Mouse (Mus musculus) thymus, postnatal 10 days (tissue): ENCODE data around the gene Cenpb.
"Not testable (repeated sequence)": the region's sequence is repeated elsewhere in the genome, so short reads cannot be mapped to it uniquely, and the experiment has no call there.

ENCODE experiments used
- DNase-seq, 2 experiments: peaks; one replicate each; pipeline ENCODE4 v3.0.0; 2021; ENCODE audit warnings: low spot score in 2 of 2

Gene Cenpb

DNA sequence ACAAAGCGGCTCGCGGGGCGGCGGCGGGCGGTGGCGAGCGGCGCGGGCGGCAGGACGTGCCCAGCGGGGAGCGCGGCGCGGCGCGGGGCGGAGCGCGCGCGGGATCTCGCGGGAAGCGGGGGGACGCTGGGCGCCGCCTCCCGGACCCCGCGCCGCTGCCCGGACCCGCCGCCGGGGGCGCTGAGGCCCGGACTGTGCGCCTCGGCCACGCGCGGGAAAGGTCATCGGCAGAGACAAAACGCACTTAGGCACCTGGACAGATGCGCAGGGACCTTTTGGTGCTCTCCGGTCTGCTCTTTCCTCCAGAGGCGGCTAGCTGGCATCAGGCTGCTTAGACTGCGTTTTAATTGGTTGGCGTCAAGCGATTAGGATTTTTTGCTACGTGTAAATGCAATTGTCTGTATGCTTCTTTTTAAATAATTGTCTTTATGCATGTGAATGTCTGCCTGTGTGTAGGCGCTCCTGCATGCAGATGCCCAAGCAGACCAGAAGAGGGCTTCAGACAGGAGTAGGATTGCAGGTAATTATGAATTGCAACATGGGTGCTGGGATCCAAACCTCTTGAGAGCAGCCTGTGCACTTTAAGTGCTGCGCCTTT is at the start of gene Cenpb:
Gene Cenpb, minus strand, starts transcription at position 78 of the 598 bp plus-strand sequence.
- peak; percentile 52 to 72 for DNase-seq

DNA sequence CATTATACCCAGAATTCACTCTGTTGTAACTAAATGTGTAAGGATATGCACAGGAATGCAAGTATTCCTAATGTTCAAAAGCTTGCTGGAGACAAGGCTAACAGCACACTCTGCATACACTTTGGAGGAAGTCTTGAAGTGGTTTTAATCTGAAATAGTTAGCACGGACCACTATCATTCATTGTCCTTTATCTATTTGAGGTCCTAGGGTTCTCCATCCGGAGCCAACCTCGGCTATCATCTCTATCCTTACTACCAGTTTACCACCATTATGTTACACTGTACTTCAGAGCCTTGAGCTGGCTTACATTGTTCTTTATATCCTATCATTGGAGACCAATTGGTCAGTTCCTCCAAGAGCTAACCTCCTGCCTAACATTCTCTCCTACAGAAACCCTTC is 47.4 kb upstream of the Cenpb start:
- DNase-seq: no peak

DNA sequence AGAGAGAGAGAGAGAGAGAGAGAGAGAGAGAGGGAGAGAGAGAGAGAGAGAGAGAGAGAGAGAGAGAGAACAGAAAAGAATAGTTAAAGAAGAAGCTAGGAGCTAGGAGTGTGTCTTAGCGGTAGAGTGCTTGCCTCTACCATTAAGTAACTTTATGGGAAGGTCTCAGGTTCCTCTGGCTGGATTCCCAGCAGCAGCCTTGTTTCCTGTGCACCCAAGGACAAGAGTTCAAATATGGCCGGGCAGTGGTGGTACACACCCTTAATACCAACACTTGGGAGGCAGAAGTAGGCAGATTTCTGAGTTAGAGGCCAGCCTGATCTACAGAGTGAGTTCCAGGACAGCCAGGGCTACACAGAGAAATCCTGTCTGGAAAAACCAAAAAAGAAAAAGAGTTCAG is 46.8 kb upstream of the Cenpb start:
- DNase-seq: not testable (repeated sequence)

DNA sequence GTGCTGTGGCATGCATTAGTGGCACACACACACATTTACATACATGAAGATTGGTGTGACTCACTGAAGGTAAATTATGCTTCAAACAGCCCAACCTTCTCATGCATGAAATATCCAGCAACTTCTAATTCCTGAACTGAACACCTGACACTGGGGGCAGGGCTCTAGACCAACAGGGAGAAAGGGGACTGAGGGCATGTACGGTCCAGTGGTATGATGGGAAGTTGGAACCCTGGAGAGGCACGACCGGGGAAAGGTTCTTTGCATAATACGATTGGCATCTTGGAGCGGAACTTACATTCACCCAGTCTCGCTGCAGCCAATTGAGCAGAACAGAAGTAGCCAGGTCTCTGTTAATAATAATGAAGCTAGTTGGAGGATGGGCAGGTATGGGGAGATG is 45.3 kb upstream of the Cenpb start:
- DNase-seq: no peak

DNA sequence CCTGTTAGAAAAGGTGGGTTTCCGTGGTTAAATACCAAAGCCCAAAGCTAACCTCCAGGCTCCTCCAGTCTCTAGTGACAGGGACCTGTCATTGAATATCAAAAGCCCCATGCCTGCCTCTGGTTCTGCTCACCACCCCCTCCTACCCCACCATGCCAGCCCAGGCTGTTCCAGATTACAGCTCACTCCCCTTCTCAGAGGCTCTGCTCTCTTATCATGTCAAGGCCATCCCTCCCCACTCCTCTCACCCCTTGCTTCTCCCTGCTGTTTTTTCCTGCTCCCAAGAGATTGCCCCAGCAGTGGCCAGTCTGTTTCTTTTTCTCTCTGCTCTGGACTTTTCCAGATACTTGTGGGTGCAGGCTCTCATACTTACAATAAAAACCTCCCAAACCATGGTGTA is 43.7 kb upstream of the Cenpb start:
- DNase-seq: no peak

DNA sequence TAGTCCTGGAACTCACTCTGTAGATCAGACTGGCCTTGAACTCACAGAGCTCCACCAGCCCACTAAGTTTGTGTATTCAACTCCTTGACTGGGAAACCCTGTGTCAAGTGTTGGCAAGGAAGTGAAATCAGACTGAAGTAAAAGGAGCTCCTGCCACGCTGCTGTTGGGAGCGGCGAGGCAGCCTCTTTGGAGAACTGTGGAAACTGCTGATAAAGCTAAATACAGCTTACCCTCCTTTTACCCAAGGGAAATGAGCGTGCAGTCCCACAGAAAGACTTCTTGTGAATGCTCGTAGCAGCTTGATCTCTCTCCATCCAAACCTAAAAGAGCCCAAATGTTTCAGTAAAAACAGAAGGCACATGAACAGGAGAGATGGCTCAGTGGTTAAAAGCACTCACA is 42.7 kb upstream of the Cenpb start:
- DNase-seq: no peak

- DNase-seq: no peak
These were observed 42.1 kb upstream of the Cenpb start for GRCm38 (mm10) chr2:131221853-131222515.

DNA sequence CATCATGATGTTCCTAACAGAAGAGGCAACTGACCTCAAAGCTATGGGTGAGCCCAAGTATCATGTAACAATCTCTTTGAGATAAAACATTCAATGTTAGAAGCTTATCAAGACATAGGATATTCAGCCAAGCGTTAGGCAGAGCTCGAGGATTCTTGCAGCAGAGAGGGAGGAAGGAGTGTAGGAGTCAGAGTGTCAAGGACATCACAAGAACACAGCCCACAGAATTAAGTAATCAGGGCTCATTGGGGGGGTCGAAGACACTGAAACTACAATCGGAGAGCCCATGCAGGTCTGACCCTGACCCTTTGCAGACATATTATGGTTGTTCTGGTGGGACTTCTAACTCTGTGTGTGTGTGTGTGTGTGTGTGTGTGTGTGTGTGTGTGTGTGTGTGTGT is 40.2 kb upstream of the Cenpb start:
- DNase-seq: no peak

DNA sequence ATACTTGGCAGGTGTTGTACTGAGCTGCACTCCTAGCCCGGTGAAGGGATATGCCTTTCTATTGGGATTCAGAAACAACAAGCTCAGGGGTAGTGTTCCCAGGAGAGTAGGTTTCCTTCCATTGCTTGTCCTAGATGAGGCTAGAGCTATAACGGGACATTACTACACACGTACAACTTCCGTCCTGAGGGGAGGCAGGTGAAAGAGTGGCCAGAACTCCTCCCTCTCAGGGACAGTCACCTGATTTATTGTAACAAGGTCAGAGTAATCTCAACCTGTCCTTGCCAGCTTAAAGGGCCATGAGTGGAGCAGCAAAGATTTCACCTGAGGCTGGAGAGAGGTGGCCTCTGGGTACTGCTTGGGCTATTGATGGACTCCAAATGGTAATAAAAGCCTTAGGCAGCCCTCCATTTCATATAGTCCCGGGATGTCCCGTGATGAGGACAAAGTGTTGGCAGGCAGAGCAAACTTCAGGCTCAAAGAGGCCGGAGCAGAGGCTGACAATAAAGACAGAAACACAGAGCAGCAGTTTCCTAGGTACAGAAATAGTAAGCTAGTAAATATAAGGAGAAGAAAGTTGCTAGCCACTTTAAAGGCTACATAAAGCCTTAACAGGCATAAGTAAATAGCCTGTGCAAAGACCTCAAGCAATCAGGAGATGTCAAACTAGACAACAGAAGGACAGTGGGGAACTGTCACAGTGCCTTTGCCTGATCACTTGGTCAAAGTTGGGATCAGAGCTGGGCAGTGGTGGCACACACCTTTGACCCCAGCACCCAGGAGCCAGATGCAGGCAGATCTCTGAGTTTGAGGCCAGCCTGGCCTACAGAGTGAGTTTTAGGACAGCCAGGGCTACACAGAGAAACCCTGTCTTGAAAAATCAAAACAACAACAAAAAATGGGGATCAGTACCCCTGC is 36.3 kb upstream of the Cenpb start:
- DNase-seq: no peak

DNA sequence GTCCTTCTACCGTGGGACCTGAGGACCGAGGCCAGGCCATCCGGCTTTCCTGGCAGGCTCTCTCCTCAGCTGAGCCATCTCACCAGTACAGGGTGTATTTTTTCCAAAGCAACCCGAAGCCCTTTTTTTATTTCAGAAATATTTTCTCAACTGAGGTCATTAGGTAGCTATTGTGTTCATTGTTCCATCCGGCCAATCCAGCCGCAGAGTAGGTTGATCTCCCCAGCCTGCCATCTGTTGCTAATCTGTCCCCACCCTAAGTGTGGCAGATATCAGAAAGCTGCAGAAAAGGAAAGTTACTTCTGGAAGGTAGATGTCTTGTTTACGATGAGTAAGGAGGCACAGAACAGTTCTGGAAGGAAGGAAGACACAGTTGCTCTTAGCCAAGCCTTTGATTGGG is 33.9 kb upstream of the Cenpb start:
- DNase-seq: no peak

DNA sequence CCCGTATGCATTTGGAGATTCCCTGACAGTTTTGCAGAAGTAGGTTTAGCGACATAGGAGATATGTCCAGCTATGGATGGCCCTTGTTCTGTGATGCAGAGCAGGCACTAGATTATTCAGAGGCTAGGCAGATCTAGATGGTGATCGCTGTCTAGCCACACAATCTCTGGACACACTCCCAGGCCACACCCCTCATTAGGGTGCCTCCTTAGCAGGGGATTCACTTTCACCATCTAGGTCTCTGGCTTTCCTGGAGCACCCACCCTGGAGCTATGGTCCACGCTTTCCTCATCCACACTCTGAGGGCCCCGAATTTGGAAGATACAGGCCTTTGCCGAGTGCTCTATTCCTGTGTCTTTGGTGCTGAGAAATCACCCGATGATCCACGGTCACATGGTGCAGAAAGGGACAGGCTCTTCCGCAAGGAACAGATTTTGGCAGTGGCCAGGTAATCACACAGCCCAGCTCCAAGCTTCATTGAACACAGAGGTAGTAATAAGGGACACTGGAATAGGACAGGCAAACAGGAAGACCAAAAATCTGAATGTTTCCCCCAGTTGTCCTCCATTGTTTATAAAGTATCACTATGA is 31.3 kb upstream of the Cenpb start:
- no peak for DNase-seq

- DNase-seq: peak; percentile 84 to 88
These were observed 30.3 kb upstream of the Cenpb start for GRCm38 (mm10) chr2:131209969-131210792.

DNA sequence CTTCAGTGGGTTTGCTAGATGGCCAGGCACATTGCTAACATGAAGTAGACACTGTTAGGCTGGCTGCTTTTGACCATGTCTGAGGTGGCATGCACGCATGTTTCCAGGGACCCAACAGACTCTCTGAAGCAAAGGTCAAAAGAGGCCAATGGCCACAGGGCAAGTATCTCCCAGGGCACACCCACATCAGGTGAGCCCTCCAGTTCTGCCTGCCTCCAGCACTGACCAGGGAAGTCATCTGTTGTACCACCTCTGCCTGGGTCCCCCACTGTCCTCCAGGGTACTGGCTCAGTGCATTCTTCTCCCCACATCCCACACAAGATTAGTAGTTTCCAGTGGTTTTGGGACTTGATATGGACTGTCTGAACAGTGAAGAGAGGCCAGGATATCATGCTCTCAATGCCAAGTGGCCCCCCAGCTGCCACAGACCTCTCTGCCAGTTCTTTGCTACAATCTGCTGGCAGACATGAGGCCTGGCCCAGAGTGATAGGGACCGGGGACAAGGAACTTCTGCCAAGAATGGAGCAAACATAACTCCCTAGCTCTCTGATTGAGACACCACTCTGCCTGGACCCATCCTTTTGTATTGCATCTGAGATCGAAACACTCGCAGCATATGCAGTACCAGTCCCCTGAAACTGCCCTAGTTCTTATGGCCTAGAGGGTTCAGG is 29.4 kb upstream of the Cenpb start:
- DNase-seq: no peak

GRCm38 (mm10) chr2:131208356-131208755 is 28.5 kb upstream of the Cenpb start:
- no peak for DNase-seq

DNA sequence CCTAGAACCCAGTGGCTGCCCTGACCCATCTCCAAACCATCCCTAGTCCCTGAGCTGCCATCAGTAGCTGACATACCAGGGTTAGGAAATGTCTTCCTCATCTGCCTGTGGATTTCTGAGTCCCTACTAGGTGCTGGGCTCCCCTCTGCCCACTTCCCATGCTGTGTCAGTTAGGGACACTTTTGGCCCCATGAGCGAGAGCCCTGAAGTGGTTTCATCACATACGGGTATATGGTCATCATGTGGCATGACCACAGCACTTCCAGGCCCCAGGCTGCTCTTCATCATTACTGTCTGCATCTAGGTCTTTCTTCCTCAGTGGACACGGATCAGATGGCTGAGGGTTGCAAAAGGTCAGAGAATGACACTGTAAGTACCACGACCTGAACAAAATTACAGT is 26.9 kb upstream of the Cenpb start, which contains the start of gene Ap5s1:
Gene Ap5s1, plus strand, starts transcription at position 301 of the 400 bp plus-strand sequence.
- no peak for DNase-seq

GRCm38 (mm10) chr2:131205521-131206182 is 25.8 kb upstream of the Cenpb start:
- DNase-seq: no peak

DNA sequence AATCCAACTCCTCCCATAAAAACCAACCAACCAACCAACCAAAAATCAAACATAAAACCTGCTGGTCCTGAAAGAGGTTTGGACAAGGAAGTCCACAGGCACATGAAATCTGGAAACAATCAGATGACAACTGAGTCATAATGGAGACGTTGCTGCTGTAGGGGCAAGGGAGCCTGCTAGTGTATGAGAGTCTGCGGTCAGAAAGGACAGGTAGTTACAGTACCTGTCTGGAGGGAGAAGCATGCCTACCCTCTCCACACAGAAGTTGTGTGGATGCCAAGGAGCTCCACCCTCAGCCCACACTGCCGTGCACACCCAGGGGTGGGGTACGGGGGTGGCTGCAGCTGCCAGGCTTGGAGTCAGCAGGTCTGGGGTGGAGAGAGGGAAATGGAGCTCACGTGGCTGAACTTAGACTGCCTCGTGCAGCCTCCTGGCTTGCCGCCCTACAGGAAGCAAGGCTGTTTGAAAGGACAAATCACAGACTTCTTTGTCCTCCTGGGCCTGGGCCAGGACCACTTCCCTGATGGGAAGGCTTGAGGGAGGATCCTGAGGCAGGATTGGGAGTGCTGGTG is 24.6 kb upstream of the Cenpb start:
- DNase-seq: no peak

DNA sequence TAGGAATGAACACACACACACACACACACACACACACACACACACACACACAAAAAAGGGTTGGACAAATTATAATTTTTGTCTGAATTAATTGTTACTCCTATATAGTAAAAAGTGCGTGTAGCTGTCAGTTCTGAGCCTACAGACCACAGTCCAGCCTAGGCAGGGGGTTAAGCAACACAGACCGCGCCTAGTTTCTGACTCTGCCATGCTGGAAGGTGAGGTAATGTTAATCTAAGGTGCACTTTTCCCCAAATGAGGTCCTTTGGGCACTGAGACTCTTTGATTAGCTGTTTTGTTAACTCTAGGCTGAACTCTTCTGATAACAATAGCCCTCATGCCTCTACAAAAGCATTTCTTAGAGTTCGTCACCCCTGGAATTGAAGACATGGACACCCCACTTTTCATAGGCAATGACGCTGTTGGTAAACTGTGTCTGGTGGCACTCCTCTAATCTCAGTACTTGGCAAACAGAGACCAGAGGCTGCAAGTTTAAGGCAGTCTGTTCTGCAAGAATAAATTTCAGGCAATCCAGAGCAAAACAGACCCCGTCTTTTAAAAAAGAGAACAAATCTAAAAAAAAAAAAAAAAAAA is 24.0 kb upstream of the Cenpb start:
- no peak for DNase-seq

DNA sequence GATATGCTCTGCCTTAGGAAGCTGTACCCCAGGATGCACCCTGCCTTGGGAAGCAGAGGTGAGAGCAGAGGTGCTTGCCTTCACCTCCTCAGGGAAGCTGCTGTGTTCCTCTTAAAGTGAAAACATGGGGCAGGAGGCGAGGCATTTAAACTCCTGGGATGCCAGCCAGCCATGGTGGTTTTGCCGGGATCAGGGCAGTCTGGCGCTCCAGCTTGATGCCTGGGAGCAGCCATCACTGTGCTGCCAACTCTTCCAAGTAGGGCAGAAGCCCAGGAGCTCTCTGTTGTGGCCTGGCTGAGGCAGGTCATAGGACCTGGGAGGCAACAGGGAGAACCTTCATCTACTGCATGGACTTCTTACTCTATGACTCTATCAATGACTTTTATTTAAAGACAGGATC is 21.4 kb upstream of the Cenpb start:
- no peak for DNase-seq

DNA sequence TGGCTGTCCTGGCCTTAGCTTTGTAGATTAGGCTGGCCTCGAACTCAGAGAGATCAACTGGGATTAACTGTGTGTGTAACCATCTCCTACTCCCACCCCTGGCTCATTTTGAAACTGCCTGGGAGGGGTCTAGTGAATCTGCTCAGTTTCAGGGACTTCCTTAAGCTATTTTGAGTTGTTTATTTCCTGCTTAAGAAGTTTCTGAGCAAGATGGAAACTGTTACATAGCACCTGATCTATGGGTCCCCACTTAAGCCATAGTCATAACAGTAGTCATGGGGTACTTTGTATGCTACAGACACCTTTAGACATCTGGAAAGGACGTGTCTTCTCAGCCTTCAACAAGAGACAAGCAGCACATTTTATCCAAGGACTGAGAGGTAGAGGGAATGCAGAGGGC is 20.8 kb upstream of the Cenpb start:
- DNase-seq: no peak
